Mouse (Mus musculus) kidney, postnatal 10 days (tissue): ENCODE data around the gene Crebbp.
"Not testable (repeated sequence)": the region's sequence is repeated elsewhere in the genome, so short reads cannot be mapped to it uniquely, and the experiment has no call there.

Source experiments
- DNase-seq: peaks from one replicate; pipeline ENCODE4 v3.0.0; 2021; ENCODE audit warnings: mixed read lengths

The Crebbp gene

GRCm38 (mm10) chr16:4138541-4138940 lies 75.3 kb downstream of the Crebbp start:
- no peak for DNase-seq

DNA sequence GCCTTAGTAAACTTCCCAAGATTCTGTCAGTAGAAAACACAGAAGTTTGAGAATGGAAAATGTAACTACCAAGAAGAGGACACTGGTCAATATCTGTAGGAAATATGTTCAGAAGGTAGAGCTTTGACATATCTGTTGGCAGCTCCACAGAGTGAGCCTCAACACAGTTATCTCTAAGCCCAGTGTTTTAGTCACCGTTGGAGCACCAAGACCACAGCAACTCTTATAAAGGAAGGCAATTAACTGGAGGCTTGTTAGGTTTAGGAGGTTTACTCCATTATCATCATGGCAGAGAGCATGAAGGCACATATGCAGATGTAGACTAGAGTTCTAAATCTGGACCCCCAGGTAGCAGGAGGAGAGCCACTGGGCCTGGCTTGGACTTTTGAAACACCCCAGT lies 80.0 kb downstream of the Crebbp start:
- no peak for DNase-seq

DNA sequence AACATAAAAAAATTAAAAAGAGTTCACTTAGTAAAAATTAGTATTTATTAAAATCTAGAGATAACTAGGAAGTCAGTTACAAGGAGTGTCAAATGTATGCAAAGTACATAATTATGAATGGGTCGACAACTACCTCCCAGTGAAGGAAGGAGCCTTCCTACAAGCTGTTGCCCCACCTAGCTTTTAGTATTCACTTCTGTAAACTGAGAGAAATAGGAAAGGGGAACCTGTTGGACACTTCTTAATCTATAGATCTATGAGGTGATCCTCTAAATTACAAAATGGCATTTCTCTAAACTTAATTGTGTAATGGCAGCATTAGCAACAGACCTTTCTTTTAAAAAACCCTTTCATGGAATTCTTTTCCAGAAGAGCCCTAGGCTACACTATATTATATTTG lies 84.9 kb downstream of the Crebbp start:
- no peak for DNase-seq

- peak; percentile 13 for DNase-seq
Observed at GRCm38 (mm10) chr16:4117072-4117471, 96.7 kb downstream of the Crebbp start.

DNA sequence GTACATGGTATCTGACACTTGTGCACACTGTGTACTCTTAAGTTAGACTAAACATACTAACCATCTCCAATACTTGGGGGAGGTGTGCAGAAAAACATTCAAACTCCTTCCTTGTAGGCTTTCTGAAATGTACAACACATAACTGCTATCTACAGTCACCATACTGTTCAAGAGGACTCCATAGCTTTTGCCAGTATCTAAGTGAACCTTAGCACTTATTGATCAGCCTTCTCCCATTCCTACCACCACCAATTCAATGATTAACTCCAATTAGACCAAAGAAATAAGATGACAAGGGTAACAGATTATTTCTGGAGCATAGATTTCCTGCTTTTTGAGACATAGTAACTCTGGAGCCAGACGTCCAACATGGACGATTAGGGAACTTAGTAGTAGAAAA lies 113.4 kb downstream of the Crebbp start:
- no peak for DNase-seq

DNA sequence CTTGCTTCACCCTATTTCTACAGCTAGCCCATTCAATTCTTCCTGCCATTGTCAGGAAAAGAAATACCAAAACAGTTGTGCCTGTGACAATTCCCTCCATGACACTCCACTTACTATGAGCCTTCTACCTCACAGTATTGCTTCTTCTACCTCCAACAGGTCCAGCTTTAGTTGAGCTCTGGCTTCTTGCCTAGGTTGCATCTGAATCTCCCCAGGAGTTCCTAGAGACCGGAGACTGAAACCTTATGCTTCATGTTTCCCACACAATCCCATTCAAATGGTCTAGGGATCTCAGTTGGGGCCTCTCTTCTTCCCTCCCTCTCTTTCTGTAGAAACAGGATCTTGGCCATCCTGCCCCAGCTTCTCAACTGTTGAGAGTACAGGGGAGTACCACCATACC lies 116.3 kb downstream of the Crebbp start:
- DNase-seq, result no peak

- DNase-seq, result no peak
Observed at GRCm38 (mm10) chr16:4096898-4097297, 116.9 kb downstream of the Crebbp start.

- DNase-seq, result no peak
Observed at GRCm38 (mm10) chr16:4096141-4096540, 117.7 kb downstream of the Crebbp start.

GRCm38 (mm10) chr16:4087214-4087913 lies 126.4 kb downstream of the Crebbp start:
- no peak for DNase-seq

DNA sequence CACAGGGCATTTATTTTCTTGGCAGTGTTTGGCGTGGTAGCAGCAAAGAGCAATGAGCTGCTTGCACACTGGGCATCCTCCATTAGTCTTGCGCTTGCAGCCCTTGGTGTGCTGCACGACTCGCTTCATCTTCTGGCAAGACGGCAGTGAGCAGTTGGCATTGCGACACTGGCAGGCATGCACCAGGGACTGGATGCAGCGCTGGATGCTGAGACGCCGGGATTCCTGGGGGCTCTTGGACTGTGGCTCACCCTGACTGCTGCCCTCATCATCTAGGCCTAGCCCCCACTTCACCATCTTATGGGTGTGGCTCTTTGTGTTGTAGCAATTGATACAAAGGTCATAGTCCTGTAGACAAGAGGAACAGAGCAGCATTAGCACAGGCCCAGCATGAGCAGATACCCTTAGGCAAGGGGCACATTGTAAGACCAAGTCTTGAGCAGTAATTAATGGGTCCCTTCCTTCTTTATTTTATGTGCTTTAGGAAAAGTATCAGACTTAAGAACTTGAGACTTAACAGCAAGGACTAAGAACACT lies 127.9 kb downstream of the Crebbp start:
- DNase-seq, result no peak

GRCm38 (mm10) chr16:4085051-4085450 lies 128.7 kb downstream of the Crebbp start:
- DNase-seq, result no peak

GRCm38 (mm10) chr16:4080419-4080818 lies 133.4 kb downstream of the Crebbp start:
- not testable (repeated sequence) for DNase-seq

DNA sequence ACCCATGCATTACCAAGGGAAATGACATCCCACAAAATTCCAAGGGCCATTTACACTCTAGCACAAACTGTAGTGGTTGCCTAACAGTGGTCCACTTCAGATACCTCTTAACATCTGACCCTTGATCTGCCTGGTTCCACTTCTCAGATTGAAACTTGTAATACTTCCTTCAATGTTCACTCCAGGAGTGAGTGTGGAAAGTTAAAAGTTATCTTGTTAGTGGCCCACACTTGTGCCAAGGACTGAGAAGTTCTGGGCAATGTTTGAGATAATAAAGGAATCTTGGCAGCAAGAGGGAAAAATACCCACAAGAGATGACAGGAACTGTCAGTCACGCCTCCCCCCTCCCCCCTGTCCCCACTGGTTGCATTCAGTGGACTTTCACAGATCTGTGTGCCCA lies 134.1 kb downstream of the Crebbp start:
- DNase-seq, result no peak

GRCm38 (mm10) chr16:4078302-4078701 lies 135.5 kb downstream of the Crebbp start:
- peak; percentile 25 for DNase-seq

- peak; percentile 95 for DNase-seq
Observed at GRCm38 (mm10) chr16:4077384-4078061, 136.3 kb downstream of the Crebbp start, which contains the start of gene Trap1. TSS of gene Trap1 (minus strand) at chr16:4077827.

- no peak for DNase-seq
Observed at GRCm38 (mm10) chr16:4074836-4075235, 139.0 kb downstream of the Crebbp start.

DNA sequence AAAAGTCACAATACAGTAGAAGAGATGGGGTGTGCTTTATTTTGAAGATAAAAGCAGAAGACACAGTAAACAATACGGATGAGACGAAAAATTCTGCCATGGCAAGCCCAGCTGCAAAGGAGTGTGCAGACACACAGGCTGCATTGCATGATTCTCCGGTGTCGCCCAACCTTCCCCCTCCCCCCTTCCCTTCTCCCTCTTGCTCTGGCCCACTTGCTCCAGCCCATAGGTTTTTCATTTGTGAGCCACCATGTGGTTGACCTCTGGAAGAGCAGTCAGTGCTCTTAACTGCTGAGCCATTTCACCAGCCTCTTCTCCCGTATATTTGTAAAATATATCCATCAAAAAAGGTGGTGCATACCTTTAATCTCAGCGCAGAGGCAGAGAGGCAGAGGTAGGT lies 139.5 kb downstream of the Crebbp start:
- DNase-seq, result no peak

DNA sequence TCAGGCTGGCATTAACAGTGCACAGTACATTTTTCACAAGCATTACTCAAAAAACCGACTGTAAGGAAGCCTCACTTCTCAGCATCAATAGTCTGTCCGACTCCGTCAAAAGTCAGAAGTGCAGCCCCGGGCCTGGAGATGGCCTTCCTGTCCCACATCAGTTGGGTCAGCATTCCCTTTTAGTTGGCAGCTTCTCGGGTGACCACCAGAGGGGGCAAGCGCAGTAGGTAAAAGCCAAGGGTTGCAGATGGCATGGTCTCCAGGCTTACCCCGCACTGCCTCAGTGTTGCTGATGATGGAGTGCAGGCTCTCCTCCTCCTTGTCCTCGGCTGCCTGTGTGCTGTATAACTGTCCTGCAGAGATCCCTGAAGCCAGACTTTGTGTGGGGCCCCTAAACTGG lies 145.2 kb downstream of the Crebbp start:
- peak; percentile 82 for DNase-seq

- no peak for DNase-seq
Observed at GRCm38 (mm10) chr16:4064945-4065344, 148.9 kb downstream of the Crebbp start.

DNA sequence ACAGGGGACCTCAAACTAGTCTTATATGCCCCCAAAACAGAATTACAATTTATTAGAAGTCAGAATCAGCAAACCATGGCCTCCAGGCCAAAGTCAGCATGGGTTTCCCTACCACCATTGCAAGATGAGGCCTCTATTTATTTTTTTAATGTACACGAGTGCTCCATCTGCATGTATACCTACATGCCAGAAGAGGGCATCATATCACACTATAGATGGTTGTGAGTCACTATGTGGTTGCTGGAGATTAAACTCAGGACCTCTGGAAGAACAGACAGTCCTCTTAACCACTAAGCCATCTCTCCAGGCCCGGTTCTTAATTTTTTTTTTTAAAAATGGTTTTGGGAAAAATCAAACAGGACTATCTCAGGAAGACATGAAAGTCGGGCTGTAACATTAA lies 160.0 kb downstream of the Crebbp start:
- no peak for DNase-seq

GRCm38 (mm10) chr16:4052601-4053000 lies 161.2 kb downstream of the Crebbp start:
- DNase-seq, result no peak

- no peak for DNase-seq
Observed at GRCm38 (mm10) chr16:4045524-4045923, 168.3 kb downstream of the Crebbp start.

GRCm38 (mm10) chr16:4044093-4044492 lies 169.7 kb downstream of the Crebbp start:
- no peak for DNase-seq

- no peak for DNase-seq
Observed at GRCm38 (mm10) chr16:4041646-4042045, 172.2 kb downstream of the Crebbp start.
